Mouse (Mus musculus) kidney, postnatal 0 days (tissue): Measurements from ENCODE around the gene Insl5. TPM values are rescaled to one million over a fixed set of nuclear protein-coding genes. Genes with fewer than 3 reads are reported as not detected.

Source experiments
- ATAC-seq: fragments of 200-750 bp; cut with Nextera tagmentation; replicated peaks from 2 replicates; pipeline ENCODE4 v1.8.0; 2017; ENCODE audit warnings: low read depth, moderate number of reproducible peaks, moderate TSS enrichment, moderate library complexity; ENCODE audit not compliant: low FRiP score
- DNase-seq: peaks from one replicate; pipeline ENCODE4 v3.0.0-alpha.2; 2016; ENCODE audit warnings: low spot score
- H3K27ac ChIP-seq: fragments of 300-500 bp; sonication (generic); 2 replicates; pipeline ENCODE4 v1.5.1; 2014; ENCODE audit warnings: mild to moderate bottlenecking
- H3K27me3 ChIP-seq: fragments of 300-500 bp; sonication (generic); 2 replicates; pipeline ENCODE4 v1.6.1; 2014; ENCODE audit warnings: low read length, mixed read lengths; ENCODE audit not compliant: insufficient read depth
- H3K36me3 ChIP-seq: fragments of 300-500 bp; sonication (generic); 2 replicates; pipeline ENCODE4 v1.6.1; 2014; ENCODE audit warnings: low read length, mixed read lengths; ENCODE audit not compliant: insufficient read depth
- H3K4me1 ChIP-seq: fragments of 300-500 bp; sonication (generic); replicated peaks from 2 replicates; pipeline ENCODE4 v1.6.1; 2014; ENCODE audit warnings: antibody characterized with exemption, low read length, mixed read lengths; ENCODE audit not compliant: insufficient read depth
- H3K4me2 ChIP-seq: fragments of 300-500 bp; sonication (generic); 2 replicates; pipeline ENCODE4 v1.6.1; 2014; ENCODE audit warnings: mild to moderate bottlenecking, low read length, moderate library complexity, mixed read lengths
- H3K4me3 ChIP-seq: fragments of 300-500 bp; sonication (generic); replicated peaks from 2 replicates; pipeline ENCODE4 v1.5.1; 2014; ENCODE audit warnings: low read depth, low read length
- H3K9ac ChIP-seq: fragments of 300-500 bp; sonication (generic); 2 replicates; pipeline ENCODE4 v1.6.1; 2014; ENCODE audit warnings: low read depth, low read length
- H3K9me3 ChIP-seq: fragments of 300-500 bp; sonication (generic); replicated peaks from 2 replicates; pipeline ENCODE4 v1.6.1; 2016; ENCODE audit warnings: low read length, inconsistent platforms, mixed read lengths
- CTCF ChIP-seq: IDR thresholded peaks from 2 replicates; pipeline ENCODE4 v1.5.1; 2016; ENCODE audit warnings: antibody characterized with exemption, low read depth, mild to moderate bottlenecking, moderate library complexity
- WGBS: fragments of 180-500 bp; shearing (Covaris S2); extraction: QIAGEN DNeasy Blood & Tissue Kit; methylation state at CpG from one replicate; pipeline ENCODE4 v1.1.7; 2014; 5-methylcytosine and 5-hydroxymethylcytosine counted together
- polyA plus RNA-seq: library from polyadenylated mRNA; unstranded; fragments of >200 nt; fragmentation: Nextera tagmentation; extraction: Ambion mirVana; gene quantifications from 2 replicates; pipeline ENCODE4 v1.2.1, GENCODE M21; 2015

Insl5 gene
- polyA plus RNA-seq: not detected in 2 replicates

- ATAC-seq (no peak), DNase-seq (no peak)
- no peaks in the 10 kb centered on the region for H3K4me1 ChIP-seq
- no peak within 1 kb of the TSS for H3K4me2 ChIP-seq
- H3K4me3 ChIP-seq: no peak within 1 kb of the TSS
- no peaks in the 10 kb centered on the region for H3K27me3 ChIP-seq
- H3K36me3 ChIP-seq: no peaks in the 10 kb centered on the region
- no peak for TF ChIP-seq CTCF
- H3K9ac ChIP-seq: no peak within 1 kb of the TSS
- H3K9me3 ChIP-seq: no peaks in the 10 kb centered on the region
- 75% methylated on average over 4 of the region's 4 CpGs for WGBS
- no peak within 1 kb of the TSS for H3K27ac ChIP-seq
These were observed at the start of gene Insl5 for GRCm38 (mm10) chr4:103026621-103027020. TSS of gene Insl5 (minus strand) at chr4:103026842.

GRCm38 (mm10) chr4:103070631-103071030, 44.0 kb upstream of the Insl5 start:
- Histone ChIP-seq H3K4me1 (no peaks in the 10 kb centered on the region), H3K36me3 (no peaks in the 10 kb centered on the region), H3K9ac (no peak overlapping the region), H3K4me3 (no peak overlapping the region), H3K27me3 (no peaks in the 10 kb centered on the region), H3K4me2 (no peak overlapping the region), H3K9me3 (no peaks in the 10 kb centered on the region), H3K27ac (no peak overlapping the region)
- ATAC-seq: no peak
- DNase-seq: no peak
- no peak for TF ChIP-seq CTCF
- 82% methylated on average over 3 of the region's 3 CpGs for WGBS

DNA sequence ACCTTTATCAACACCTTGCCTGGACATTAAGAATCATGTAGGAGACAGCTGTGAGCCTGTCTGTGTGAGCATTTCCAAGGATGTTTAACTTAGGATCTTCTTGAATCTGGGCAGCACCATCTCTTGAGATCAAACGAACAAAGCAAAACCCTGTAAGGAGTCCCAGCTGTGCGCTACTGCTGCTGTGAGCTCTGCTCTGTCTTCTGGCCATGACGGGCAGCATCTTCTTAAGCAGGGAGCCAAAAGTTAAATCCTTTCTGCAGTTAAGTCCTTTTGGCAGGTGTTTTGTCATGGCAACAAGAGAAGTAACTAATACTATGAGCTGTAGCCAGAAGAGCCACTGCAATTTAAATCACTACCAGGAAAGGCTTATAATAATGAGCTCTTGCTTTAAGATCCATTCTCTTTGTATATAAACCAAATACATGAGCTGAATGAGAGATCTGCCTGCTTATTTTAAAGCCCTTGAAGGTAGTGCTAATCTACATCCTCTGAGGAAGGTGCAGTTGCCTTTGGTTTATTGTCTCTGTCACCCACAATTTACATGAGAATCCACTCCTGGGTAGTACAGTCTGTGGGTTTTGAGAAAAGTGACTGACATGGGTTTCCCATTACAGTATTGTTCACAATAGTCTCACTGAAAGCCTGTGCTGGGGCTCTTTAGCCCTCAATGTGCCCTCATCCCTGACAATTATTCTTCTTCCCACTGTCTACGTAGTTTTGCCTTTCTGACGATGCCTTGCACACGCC, 41.4 kb upstream of the Insl5 start:
- no peak for ATAC-seq
- Histone ChIP-seq H3K36me3 (no peaks in the 10 kb centered on the region), H3K9me3 (no peaks in the 10 kb centered on the region), H3K4me2 (no peak overlapping the region), H3K27ac (no peak overlapping the region), H3K4me1 (no peaks in the 10 kb centered on the region), H3K27me3 (no peaks in the 10 kb centered on the region), H3K9ac (no peak overlapping the region), H3K4me3 (no peak overlapping the region)
- WGBS: 81% methylated on average over 6 of the region's 6 CpGs
- no peak for DNase-seq
- TF ChIP-seq CTCF: no peak

- WGBS: 73% methylated on average over 5 of the region's 5 CpGs
- TF ChIP-seq CTCF: no peak
- no peak for ATAC-seq
- Histone ChIP-seq H3K4me2 (no peak overlapping the region), H3K9me3 (no peaks in the 10 kb centered on the region), H3K9ac (no peak overlapping the region), H3K36me3 (no peaks in the 10 kb centered on the region), H3K27me3 (no peaks in the 10 kb centered on the region), H3K4me1 (no peaks in the 10 kb centered on the region), H3K27ac (no peak overlapping the region), H3K4me3 (no peak overlapping the region)
- DNase-seq: no peak
These were observed 38.3 kb upstream of the Insl5 start for GRCm38 (mm10) chr4:103064976-103065375.

DNA sequence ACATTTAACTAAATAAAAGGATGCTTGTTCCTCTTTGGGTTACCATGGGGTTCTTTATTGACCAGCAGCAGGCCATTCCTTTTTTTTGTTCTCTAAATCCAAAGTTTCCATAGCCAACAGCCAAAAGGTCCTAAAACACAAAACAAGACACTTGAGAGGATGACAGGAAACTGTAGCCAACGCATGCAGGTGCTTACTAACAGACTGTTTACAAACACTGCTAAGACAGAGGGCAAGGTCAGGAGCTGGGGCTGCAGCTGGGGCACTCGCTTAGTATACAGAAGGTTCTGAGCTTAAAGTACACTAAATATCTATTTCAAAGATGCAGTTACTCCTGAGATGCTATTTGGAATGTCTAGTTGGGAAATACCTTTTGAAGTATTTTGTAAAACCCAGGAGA, 37.8 kb upstream of the Insl5 start:
- H3K4me2 ChIP-seq: no peak overlapping the region

GRCm38 (mm10) chr4:103056909-103057308, 30.3 kb upstream of the Insl5 start:
- Histone ChIP-seq H3K4me3 (no peak overlapping the region), H3K9me3 (no peaks in the 10 kb centered on the region), H3K4me1 (no peaks in the 10 kb centered on the region), H3K9ac (no peak overlapping the region), H3K4me2 (no peak overlapping the region), H3K36me3 (no peaks in the 10 kb centered on the region), H3K27ac (no peak overlapping the region), H3K27me3 (no peaks in the 10 kb centered on the region)
- WGBS: 79% methylated on average over 5 of the region's 5 CpGs
- ATAC-seq (no peak), DNase-seq (no peak)
- TF ChIP-seq CTCF: no peak

More for the DNA sequence above, 37.8 kb upstream of the Insl5 start:
- Histone ChIP-seq H3K4me3 (no peak overlapping the region), H3K36me3 (no peaks in the 10 kb centered on the region), H3K9ac (no peak overlapping the region), H3K27ac (no peak overlapping the region), H3K9me3 (no peaks in the 10 kb centered on the region), H3K27me3 (no peaks in the 10 kb centered on the region), H3K4me1 (no peaks in the 10 kb centered on the region)
- ATAC-seq (no peak), DNase-seq (no peak)
- TF ChIP-seq CTCF: no peak
- whole genome bisulfite sequencing: 67% methylated on average over 2 of the region's 2 CpGs
